Mouse (Mus musculus) limb, embryonic 14.5 days (tissue): Measurements from ENCODE around the gene Itpr2. TPM values are rescaled to one million over a fixed set of nuclear protein-coding genes. Genes with fewer than 3 reads are reported as not detected.

Experiments used
- ATAC-seq: fragments of 200-750 bp; cut with Nextera tagmentation; 2 replicates; pipeline ENCODE4 v1.8.0; 2017; ENCODE audit warnings: low read depth, moderate number of reproducible peaks, moderate TSS enrichment; ENCODE audit not compliant: low FRiP score
- DNase-seq: peaks from one replicate; pipeline ENCODE4 v3.0.0-alpha.2; 2015; ENCODE audit warnings: low spot score
- H3K27ac ChIP-seq: fragments of 300-500 bp; sonication (generic); replicated peaks from 2 replicates; pipeline ENCODE4 v1.5.1; 2014; ENCODE audit warnings: low read depth, mild to moderate bottlenecking, low read length, moderate library complexity, mixed read lengths
- H3K27me3 ChIP-seq: fragments of 300-500 bp; sonication (generic); 2 replicates; pipeline ENCODE4 v1.6.1; 2014; ENCODE audit warnings: low read length, mixed read lengths; ENCODE audit not compliant: control insufficient read depth, insufficient read depth
- H3K36me3 ChIP-seq: fragments of 300-500 bp; sonication (generic); 2 replicates; pipeline ENCODE4 v1.6.1; 2014; ENCODE audit warnings: mild to moderate bottlenecking, low read length, moderate library complexity, mixed read lengths; ENCODE audit not compliant: control insufficient read depth, insufficient read depth
- H3K4me1 ChIP-seq: fragments of 300-500 bp; sonication (generic); 2 replicates; pipeline ENCODE4 v1.6.1; 2014; ENCODE audit warnings: antibody characterized with exemption, low read length, mixed read lengths; ENCODE audit not compliant: control insufficient read depth, insufficient read depth
- H3K4me2 ChIP-seq: fragments of 300-500 bp; sonication (generic); replicated peaks from 2 replicates; pipeline ENCODE4 v1.6.1; 2014; ENCODE audit warnings: low read depth, mild to moderate bottlenecking, low read length, moderate library complexity; ENCODE audit not compliant: severe bottlenecking
- H3K4me3 ChIP-seq: fragments of 300-500 bp; sonication (generic); replicated peaks from 2 replicates; pipeline ENCODE4 v1.5.1; 2014; ENCODE audit warnings: low read length
- H3K9ac ChIP-seq: fragments of 300-500 bp; sonication (generic); 2 replicates; pipeline ENCODE4 v1.6.1; 2014; ENCODE audit warnings: mild to moderate bottlenecking, low read depth, low read length, moderate library complexity; ENCODE audit not compliant: severe bottlenecking
- H3K9me3 ChIP-seq: fragments of 300-500 bp; sonication (generic); 2 replicates; pipeline ENCODE4 v1.6.1; 2016; ENCODE audit warnings: low read length; ENCODE audit not compliant: control insufficient read depth
- POLR2A ChIP-seq: fragments of 200-500 bp; IDR thresholded peaks from 2 replicates; pipeline ENCODE4 v1.8.0; 2012; ENCODE audit warnings: inconsistent platforms, mild to moderate bottlenecking, moderate library complexity, borderline replicate concordance; ENCODE audit not compliant: insufficient read depth, insufficient read length; ENCODE audit errors: extremely low read depth
- WGBS: fragments of 180-500 bp; shearing (Covaris S2); extraction: QIAGEN DNeasy Blood & Tissue Kit; methylation state at CpG from one replicate; pipeline ENCODE4 v1.1.7; 2014; 5-methylcytosine and 5-hydroxymethylcytosine counted together
- polyA plus RNA-seq, 2 experiments: library from polyadenylated mRNA; depleted of rRNA in 1 of 2; stranded (reverse) in 1 of 2; unstranded in 1 of 2; fragments of >200 nt; fragmentation: Nextera tagmentation in 1 of 2; extraction: Ambion mirVana in 1 of 2; gene quantifications; 2 replicates each; pipeline versions ENCODE4 v1.2.1 to v1.2.3; 2012 to 2014

Gene Itpr2
- polyA plus RNA-seq, 2 experiments, result 4.7 to 11.3 TPM

GRCm38 (mm10) chr6:146159641-146160040 is 342.4 kb downstream of the Itpr2 start:
- Histone ChIP-seq H3K9me3 (no peaks in the 10 kb centered on the region), H3K27ac (no peak overlapping the region), H3K9ac (no peak overlapping the region), H3K4me1 (no peaks in the 10 kb centered on the region), H3K4me2 (no peak overlapping the region), H3K4me3 (no peak overlapping the region), H3K36me3 (no peaks in the 10 kb centered on the region), H3K27me3 (no peaks in the 10 kb centered on the region)
- no peak for TF ChIP-seq POLR2A
- ATAC-seq (no peak), DNase-seq (peak; percentile 28)
- WGBS, result 67% methylated on average over 4 of the region's 4 CpGs

GRCm38 (mm10) chr6:146158717-146159116 is 343.3 kb downstream of the Itpr2 start:
- ATAC-seq (no peak), DNase-seq (no peak)
- Histone ChIP-seq H3K27ac (no peak overlapping the region), H3K36me3 (no peaks in the 10 kb centered on the region), H3K4me1 (no peaks in the 10 kb centered on the region), H3K9ac (no peak overlapping the region), H3K9me3 (no peaks in the 10 kb centered on the region), H3K4me3 (no peak overlapping the region), H3K27me3 (no peaks in the 10 kb centered on the region), H3K4me2 (no peak overlapping the region)
- WGBS, result 92% methylated on average over 12 of the region's 12 CpGs
- no peak for TF ChIP-seq POLR2A

DNA sequence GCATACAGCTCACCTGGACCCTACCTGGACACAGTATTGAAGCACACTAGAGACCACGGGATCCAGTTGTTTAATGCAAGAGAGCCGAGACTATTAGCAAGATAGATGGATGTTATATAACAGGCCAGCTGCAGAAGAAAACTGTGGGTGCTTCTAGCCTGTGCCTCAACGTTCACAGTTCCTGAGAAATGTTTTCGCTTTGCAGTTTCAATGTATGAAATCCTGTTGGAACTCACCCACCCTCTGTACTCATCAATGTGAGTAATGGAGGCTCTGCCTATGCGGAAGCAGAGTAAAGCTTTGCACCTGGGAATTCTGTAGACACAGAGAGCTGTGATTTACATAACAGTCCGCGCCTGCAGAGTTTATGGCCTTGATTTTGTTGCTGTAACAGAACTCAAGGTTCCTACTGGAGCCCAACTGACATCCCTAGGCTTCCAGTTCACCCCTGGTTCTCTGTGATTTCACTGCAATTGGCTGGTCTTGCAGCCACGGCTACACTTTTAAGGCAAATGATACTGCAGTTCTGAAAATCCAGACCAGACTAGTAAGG is 344.0 kb downstream of the Itpr2 start:
- TF ChIP-seq POLR2A, result no peak
- no peak for ATAC-seq
- no peaks in the 10 kb centered on the region for H3K4me1 ChIP-seq
- no peaks in the 10 kb centered on the region for H3K36me3 ChIP-seq
- no peak for DNase-seq
- H3K4me3 ChIP-seq, result no peak overlapping the region
- no peak overlapping the region for H3K9ac ChIP-seq
- no peaks in the 10 kb centered on the region for H3K27me3 ChIP-seq
- WGBS, result 62% methylated on average over 8 of the region's 8 CpGs
- H3K4me2 ChIP-seq, result no peak overlapping the region
- H3K9me3 ChIP-seq, result no peaks in the 10 kb centered on the region
- H3K27ac ChIP-seq, result no peak overlapping the region

- DNase-seq, result no peak
- Histone ChIP-seq H3K9ac (no peak overlapping the region), H3K4me1 (no peaks in the 10 kb centered on the region), H3K27me3 (no peaks in the 10 kb centered on the region), H3K27ac (no peak overlapping the region), H3K9me3 (no peaks in the 10 kb centered on the region), H3K4me2 (no peak overlapping the region), H3K4me3 (no peak overlapping the region), H3K36me3 (no peaks in the 10 kb centered on the region)
- no peak for ATAC-seq
- 96% methylated on average over 14 of the region's 14 CpGs for WGBS
- TF ChIP-seq POLR2A, result no peak
These were observed 344.9 kb downstream of the Itpr2 start for GRCm38 (mm10) chr6:146157099-146157498.

DNA sequence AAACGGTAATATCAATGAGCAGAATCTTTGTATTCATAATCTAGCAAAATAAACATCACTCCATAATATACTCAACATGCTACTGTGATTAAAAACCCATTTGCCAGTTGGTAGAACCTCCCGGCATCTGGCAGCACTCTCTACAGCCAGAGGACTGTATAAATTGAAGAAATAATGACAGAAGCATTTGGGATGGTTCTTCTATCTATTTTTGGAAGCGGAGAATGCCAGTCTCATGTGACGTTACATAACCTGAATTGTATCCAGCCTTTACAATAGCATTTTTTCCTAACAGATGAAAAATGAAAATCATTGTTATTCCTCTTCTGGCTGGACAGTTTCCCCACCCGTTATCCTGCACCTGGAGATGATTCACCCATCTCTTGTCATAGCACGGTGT is 345.5 kb downstream of the Itpr2 start:
- no peak overlapping the region for H3K4me3 ChIP-seq
- no peaks in the 10 kb centered on the region for H3K9me3 ChIP-seq
- H3K36me3 ChIP-seq, result no peaks in the 10 kb centered on the region
- no peak for TF ChIP-seq POLR2A
- WGBS, result 76% methylated on average over 6 of the region's 6 CpGs
- no peak overlapping the region for H3K4me2 ChIP-seq
- ATAC-seq (no peak), DNase-seq (no peak)
- no peak overlapping the region for H3K9ac ChIP-seq
- H3K27ac ChIP-seq, result no peak overlapping the region
- H3K4me1 ChIP-seq, result no peaks in the 10 kb centered on the region
- H3K27me3 ChIP-seq, result no peaks in the 10 kb centered on the region
